Mouse (Mus musculus): ENCODE data around the gene Kcnh2.

- TF ChIP-seq TAL1 (conservative IDR thresholded peaks at IDR 0.05; ENCODE audit: low read depth, low read length) (no peak), CTCF (IDR thresholded peaks at IDR 0.05; ENCODE audit: low read depth, low read length) (no peak), GATA1 (IDR thresholded peaks at IDR 0.05; ENCODE audit: borderline replicate concordance, low read length) (no peak), GATA2 (IDR thresholded peaks at IDR 0.05; ENCODE audit: borderline replicate concordance, low read depth, low read length) (no peak), POLR2AphosphoS5 (IDR thresholded peaks at IDR 0.05; ENCODE audit: insufficient replicate concordance, low read depth, low read length) (no peak)
Measured at GRCm38 (mm10) chr5:24350531-24351250, 713 bp downstream of the Kcnh2 start.
